Mouse (Mus musculus): ENCODE results near the gene Ppm1n. TPM values are rescaled to one million over a fixed set of nuclear protein-coding genes. Genes with fewer than 3 reads are reported as not detected.

Gene Ppm1n
- polyA plus RNA-seq, 1 experiment from 2014 or later = not detected

GRCm38 (mm10) chr7:19324221-19324620, 44.4 kb upstream of the Ppm1n start:
- Histone ChIP-seq H3K27ac (ENCODE audit: low read length) (no peak overlapping the region), H3K4me2 (replicated peaks; ENCODE audit: low read depth, low read length) (no peak overlapping the region), H3K36me3 (ENCODE audit: insufficient read depth, low read length) (no peaks in the 10 kb centered on the region), H3K9me3 (ENCODE audit: low read length) (no peaks in the 10 kb centered on the region), H3K9ac (replicated peaks; ENCODE audit: low read depth) (no peak overlapping the region), H3K4me3 (ENCODE audit: low read depth, low read length) (no peak overlapping the region), H3K4me1 (ENCODE audit: insufficient read depth, low read depth, low read length) (peaks cover 11% of the 10 kb centered on the region), H3K27me3 (replicated peaks; ENCODE audit: insufficient read depth, low read length) (no peaks in the 10 kb centered on the region)
- no peak for ATAC-seq
- WGBS = 84% methylated on average over 11 of the region's 11 CpGs
- DNase-seq (ENCODE audit: low spot score) = no peak
- no peak for TF ChIP-seq CTCF (IDR thresholded peaks at IDR 0.05)
- TF ChIP-seq EP300 (IDR thresholded peaks at IDR 0.05) = no peak

GRCm38 (mm10) chr7:19322489-19322888, 42.6 kb upstream of the Ppm1n start:
- Histone ChIP-seq H3K4me3 (ENCODE audit: low read depth, low read length) (no peak overlapping the region), H3K9me3 (ENCODE audit: low read length) (no peaks in the 10 kb centered on the region), H3K4me1 (ENCODE audit: insufficient read depth, low read depth, low read length) (peaks cover 11% of the 10 kb centered on the region; the same call in 1 of the 2 replicates), H3K9ac (replicated peaks; ENCODE audit: low read depth) (no peak overlapping the region), H3K4me2 (replicated peaks; ENCODE audit: low read depth, low read length) (no peak overlapping the region), H3K27me3 (replicated peaks; ENCODE audit: insufficient read depth, low read length) (peaks cover 4% of the 10 kb centered on the region; the same call in 1 of the 2 replicates), H3K27ac (ENCODE audit: low read length) (no peak overlapping the region), H3K36me3 (ENCODE audit: insufficient read depth, low read length) (no peaks in the 10 kb centered on the region)
- ATAC-seq (no peak), DNase-seq (ENCODE audit: low spot score) (no peak)
- WGBS = 33% methylated on average over 9 of the region's 9 CpGs
- no peak for TF ChIP-seq CTCF (IDR thresholded peaks at IDR 0.05)
- TF ChIP-seq EP300 (IDR thresholded peaks at IDR 0.05) = no peak

GRCm38 (mm10) chr7:19321464-19321863, 41.6 kb upstream of the Ppm1n start:
- Histone ChIP-seq H3K27me3 (replicated peaks; ENCODE audit: insufficient read depth, low read length) (peaks cover 4% of the 10 kb centered on the region; the same call in 1 of the 2 replicates), H3K9me3 (ENCODE audit: low read length) (no peaks in the 10 kb centered on the region), H3K4me2 (replicated peaks; ENCODE audit: low read depth, low read length) (no peak overlapping the region), H3K9ac (replicated peaks; ENCODE audit: low read depth) (no peak overlapping the region), H3K27ac (ENCODE audit: low read length) (no peak overlapping the region), H3K4me1 (ENCODE audit: insufficient read depth, low read depth, low read length) (peaks cover 7% of the 10 kb centered on the region; the same call in 1 of the 2 replicates), H3K36me3 (ENCODE audit: insufficient read depth, low read length) (no peaks in the 10 kb centered on the region), H3K4me3 (ENCODE audit: low read depth, low read length) (no peak overlapping the region)
- TF ChIP-seq EP300 (IDR thresholded peaks at IDR 0.05) = no peak
- no peak for TF ChIP-seq CTCF (IDR thresholded peaks at IDR 0.05)
- DNase-seq (ENCODE audit: low spot score) = peak; percentile 38
- ATAC-seq = no peak
- WGBS = 34% methylated on average over 5 of the region's 5 CpGs

DNA sequence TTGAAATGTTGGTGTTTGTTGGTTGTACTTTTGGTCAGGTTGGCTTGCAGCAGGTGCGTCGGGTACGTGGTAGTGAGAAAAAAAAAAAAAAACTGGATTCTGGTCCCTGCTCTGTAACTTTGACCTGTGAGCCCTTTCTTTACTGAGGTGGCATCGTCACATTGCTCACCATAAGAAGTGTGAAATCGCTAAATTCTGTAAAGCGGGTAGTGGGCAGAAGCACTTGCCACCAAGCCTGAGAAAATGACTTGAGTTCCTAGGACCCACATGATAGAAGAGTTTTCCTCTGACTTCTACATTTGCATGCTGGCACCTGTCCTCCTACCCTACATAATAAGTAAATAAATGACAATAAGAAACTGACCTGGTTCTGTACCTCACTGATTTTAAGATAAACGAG, 40.8 kb upstream of the Ppm1n start:
- no peak for ATAC-seq
- Histone ChIP-seq H3K9me3 (ENCODE audit: low read length) (no peaks in the 10 kb centered on the region), H3K27me3 (replicated peaks; ENCODE audit: insufficient read depth, low read length) (peaks cover 4% of the 10 kb centered on the region; the same call in 1 of the 2 replicates), H3K27ac (ENCODE audit: low read length) (no peak overlapping the region), H3K4me1 (ENCODE audit: insufficient read depth, low read depth, low read length) (peaks cover 4% of the 10 kb centered on the region; the same call in 1 of the 2 replicates), H3K9ac (replicated peaks; ENCODE audit: low read depth) (no peak overlapping the region), H3K4me3 (ENCODE audit: low read depth, low read length) (no peak overlapping the region), H3K36me3 (ENCODE audit: insufficient read depth, low read length) (no peaks in the 10 kb centered on the region), H3K4me2 (replicated peaks; ENCODE audit: low read depth, low read length) (peak overlapping the region; percentile 65)
- TF ChIP-seq EP300 (IDR thresholded peaks at IDR 0.05) = no peak
- no peak for TF ChIP-seq CTCF (IDR thresholded peaks at IDR 0.05)
- no peak for DNase-seq (ENCODE audit: low spot score)
- WGBS = 22% methylated on average over 7 of the region's 7 CpGs

GRCm38 (mm10) chr7:19319906-19320305, 40.0 kb upstream of the Ppm1n start:
- Histone ChIP-seq H3K9ac (replicated peaks; ENCODE audit: low read depth) (peak overlapping the region; percentile 10; the same call in 1 of the 2 replicates), H3K4me3 (ENCODE audit: low read depth, low read length) (peak overlapping the region; percentile 34), H3K27me3 (replicated peaks; ENCODE audit: insufficient read depth, low read length) (peaks cover 4% of the 10 kb centered on the region; the same call in 1 of the 2 replicates), H3K9me3 (ENCODE audit: low read length) (no peaks in the 10 kb centered on the region), H3K4me1 (ENCODE audit: insufficient read depth, low read depth, low read length) (peaks cover 3% of the 10 kb centered on the region; the same call in 1 of the 2 replicates), H3K4me2 (replicated peaks; ENCODE audit: low read depth, low read length) (peak overlapping the region; percentile 65), H3K36me3 (ENCODE audit: insufficient read depth, low read length) (no peaks in the 10 kb centered on the region), H3K27ac (ENCODE audit: low read length) (peak overlapping the region; percentile 5; the same call in 1 of the 2 replicates)
- peak; percentile 45 for TF ChIP-seq CTCF (IDR thresholded peaks at IDR 0.05)
- TF ChIP-seq EP300 (IDR thresholded peaks at IDR 0.05) = no peak
- ATAC-seq (peak; percentile 97), DNase-seq (ENCODE audit: low spot score) (peak; percentile 99)
- WGBS = 4% methylated on average over 41 of the region's 41 CpGs

- H3K27me3 ChIP-seq (replicated peaks; ENCODE audit: insufficient read depth, low read length) = peaks cover 4% of the 10 kb centered on the region; the same call in 1 of the 2 replicates
- TF ChIP-seq CTCF (IDR thresholded peaks at IDR 0.05) (no peak), EP300 (IDR thresholded peaks at IDR 0.05) (no peak)
- peak overlapping the region; percentile 5; the same call in 1 of the 2 replicates for H3K27ac ChIP-seq (ENCODE audit: low read length)
- 19% methylated on average over 9 of the region's 9 CpGs for whole genome bisulfite sequencing
- H3K36me3 ChIP-seq (ENCODE audit: insufficient read depth, low read length) = no peaks in the 10 kb centered on the region
- peak overlapping the region; percentile 34 for H3K4me3 ChIP-seq (ENCODE audit: low read depth, low read length)
- peak; percentile 37 for ATAC-seq
- peak overlapping the region; percentile 65 for H3K4me2 ChIP-seq (replicated peaks; ENCODE audit: low read depth, low read length)
- H3K9me3 ChIP-seq (ENCODE audit: low read length) = no peaks in the 10 kb centered on the region
- H3K4me1 ChIP-seq (ENCODE audit: insufficient read depth, low read depth, low read length) = peaks cover 3% of the 10 kb centered on the region; the same call in 1 of the 2 replicates
- H3K9ac ChIP-seq (replicated peaks; ENCODE audit: low read depth) = peak overlapping the region; percentile 2; the same call in 1 of the 2 replicates
- peak; percentile 32 for DNase-seq (ENCODE audit: low spot score)
These were observed 39.6 kb upstream of the Ppm1n start for GRCm38 (mm10) chr7:19319458-19319857.
